Mouse (Mus musculus): ENCODE measurements at regions not wholly inside any gene's neighbourhood (a gene's known extent, or its start where the extent isn't known, plus 50 kb on each side); places are given as distances from the start of the nearest gene placed in this dataset.

DNA sequence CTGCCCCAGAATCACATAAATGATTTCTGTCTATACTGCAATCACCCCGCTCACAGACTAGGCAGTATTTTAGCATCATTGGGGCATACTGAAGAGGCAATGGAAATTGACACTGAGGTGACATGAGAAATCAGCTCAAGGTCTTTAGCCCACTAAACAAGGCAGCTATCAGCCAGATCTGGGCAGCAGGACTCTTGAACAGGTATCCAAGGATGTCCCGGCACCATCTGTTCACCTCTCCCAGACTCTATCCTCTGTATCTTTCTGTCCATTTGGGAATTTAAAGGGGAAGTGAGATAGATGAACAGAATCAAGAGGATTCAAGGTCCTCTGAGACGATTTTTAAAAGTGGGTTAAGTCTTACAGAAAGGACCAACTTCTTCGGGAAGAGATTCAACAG is 112.1 kb downstream of the Pttg1 start:
- Histone ChIP-seq H3K4me2 (ENCODE audit: low read length) (no peak overlapping the region), H3K4me1 (ENCODE audit: control insufficient read depth, insufficient read depth, low read length) (no peaks in the 10 kb centered on the region), H3K4me3 (replicated peaks; ENCODE audit: low read depth, low read length) (no peak overlapping the region), H3K27me3 (ENCODE audit: control insufficient read depth, insufficient read depth, low read length) (no peaks in the 10 kb centered on the region), H3K9me3 (ENCODE audit: control insufficient read depth, low read length) (no peaks in the 10 kb centered on the region), H3K36me3 (ENCODE audit: control insufficient read depth, insufficient read depth, low read length) (no peaks in the 10 kb centered on the region), H3K27ac (replicated peaks; ENCODE audit: low read depth, low read length) (no peak overlapping the region), H3K9ac (replicated peaks; ENCODE audit: low read length) (no peak overlapping the region)
- DNase-seq: no peak
- no peak for ATAC-seq (ENCODE audit: low FRiP score, low TSS enrichment)
- 87% methylated on average over 4 of the region's 4 CpGs for WGBS

Data from midbrain, embryonic 14.5 days (tissue).